Mouse (Mus musculus) forebrain, postnatal 0 days (tissue): ENCODE results near the gene Ankrd11. TPM values are rescaled to one million over a fixed set of nuclear protein-coding genes. Genes with fewer than 3 reads are reported as not detected.

Experiments
- ATAC-seq: fragments of 200-750 bp; cut with Nextera tagmentation; 2 replicates; pipeline ENCODE4 v1.8.0; 2017; ENCODE audit warnings: mild to moderate bottlenecking, moderate library complexity
- DNase-seq: peaks from one replicate; pipeline ENCODE4 v3.0.0-alpha.2; 2015
- H3K27ac ChIP-seq: fragments of 300-500 bp; sonication (generic); 2 replicates; pipeline ENCODE4 v1.5.1; 2014; ENCODE audit warnings: low read depth, mild to moderate bottlenecking, antibody characterized with exemption, low read length, moderate library complexity, mixed read lengths
- H3K27me3 ChIP-seq: fragments of 300-500 bp; sonication (generic); 2 replicates; pipeline ENCODE4 v1.6.1; 2014; ENCODE audit warnings: mild to moderate bottlenecking, low read length, mixed read lengths; ENCODE audit not compliant: insufficient read depth
- H3K36me3 ChIP-seq: fragments of 300-500 bp; sonication (generic); 2 replicates; pipeline ENCODE4 v1.6.1; 2014; ENCODE audit warnings: mild to moderate bottlenecking, moderate library complexity; ENCODE audit not compliant: insufficient read depth
- H3K4me1 ChIP-seq: fragments of 300-500 bp; sonication (generic); 2 replicates; pipeline ENCODE4 v1.6.1; 2014; ENCODE audit warnings: antibody characterized with exemption; ENCODE audit not compliant: insufficient read depth
- H3K4me2 ChIP-seq: fragments of 300-500 bp; sonication (generic); 2 replicates; pipeline ENCODE4 v1.6.1; 2014; ENCODE audit warnings: low read depth, mild to moderate bottlenecking, moderate library complexity
- H3K4me3 ChIP-seq: fragments of 300-500 bp; sonication (generic); 2 replicates; pipeline ENCODE4 v1.5.1; 2014; ENCODE audit warnings: low read depth, low read length, mixed read lengths
- H3K9ac ChIP-seq: fragments of 300-500 bp; sonication (generic); 2 replicates; pipeline ENCODE4 v1.6.1; 2014; ENCODE audit warnings: mild to moderate bottlenecking
- H3K9me3 ChIP-seq: fragments of 300-500 bp; sonication (generic); 2 replicates; pipeline ENCODE4 v1.6.1; 2016; ENCODE audit warnings: low read length
- CTCF ChIP-seq: sonication (generic); IDR thresholded peaks from 2 replicates; pipeline ENCODE4 v1.5.1; 2016; ENCODE audit warnings: antibody characterized with exemption, control low read depth, low read depth
- WGBS: fragments of 180-500 bp; shearing (Covaris S2); extraction: QIAGEN DNeasy Blood & Tissue Kit; methylation state at CpG from one replicate; pipeline ENCODE4 v1.1.7; 2014; 5-methylcytosine and 5-hydroxymethylcytosine counted together
- polyA plus RNA-seq: library from polyadenylated mRNA; unstranded; fragments of >200 nt; fragmentation: Nextera tagmentation; extraction: Ambion mirVana; gene quantifications from 2 replicates; pipeline ENCODE4 v1.2.1, GENCODE M21; 2015
- total RNA-seq: library from RNA; depleted of rRNA; stranded (reverse); fragments of >200 nt; gene quantifications from 2 replicates; pipeline ENCODE4 v1.2.3, GENCODE M21; 2014

The Ankrd11 gene
- total and polyA plus RNA-seq, 2 experiments from 2014 or later = 73.5 to 103 TPM

GRCm38 (mm10) chr8:122920890-122921289 is 121.2 kb downstream of the Ankrd11 start:
- no peak overlapping the region for H3K27ac ChIP-seq
- WGBS = 58% methylated on average over 7 of the region's 7 CpGs
- no peaks in the 10 kb centered on the region for H3K9me3 ChIP-seq
- no peak for TF ChIP-seq CTCF
- ATAC-seq (no peak), DNase-seq (peak; percentile 19)
- H3K36me3 ChIP-seq = no peaks in the 10 kb centered on the region
- no peak overlapping the region for H3K4me3 ChIP-seq
- H3K27me3 ChIP-seq = no peaks in the 10 kb centered on the region
- H3K9ac ChIP-seq = no peak overlapping the region
- H3K4me1 ChIP-seq = no peaks in the 10 kb centered on the region
- no peak overlapping the region for H3K4me2 ChIP-seq

- H3K9ac ChIP-seq = no peak overlapping the region
- TF ChIP-seq CTCF = no peak
- 77% methylated on average over 7 of the region's 7 CpGs for WGBS
- no peaks in the 10 kb centered on the region for H3K9me3 ChIP-seq
- H3K4me1 ChIP-seq = no peaks in the 10 kb centered on the region
- H3K4me3 ChIP-seq = no peak overlapping the region
- no peak overlapping the region for H3K27ac ChIP-seq
- ATAC-seq (no peak), DNase-seq (no peak)
- H3K27me3 ChIP-seq = no peaks in the 10 kb centered on the region
- no peak overlapping the region for H3K4me2 ChIP-seq
- no peaks in the 10 kb centered on the region; the same call in 1 of the 2 replicates for H3K36me3 ChIP-seq
Measured at GRCm38 (mm10) chr8:122918438-122919107, 123.5 kb downstream of the Ankrd11 start.

GRCm38 (mm10) chr8:122917531-122918392 is 124.3 kb downstream of the Ankrd11 start:
- DNase-seq (no peak), ATAC-seq (no peak)
- no peak for TF ChIP-seq CTCF
- H3K9me3 ChIP-seq = no peaks in the 10 kb centered on the region
- WGBS = 66% methylated on average over 11 of the region's 11 CpGs
- peaks cover 7% of the 10 kb centered on the region for H3K36me3 ChIP-seq
- H3K27ac ChIP-seq = no peak overlapping the region
- H3K4me1 ChIP-seq = no peaks in the 10 kb centered on the region
- H3K4me2 ChIP-seq = no peak overlapping the region
- H3K27me3 ChIP-seq = no peaks in the 10 kb centered on the region
- H3K4me3 ChIP-seq = no peak overlapping the region
- H3K9ac ChIP-seq = no peak overlapping the region

- H3K4me2 ChIP-seq = no peak overlapping the region
- no peak overlapping the region for H3K4me3 ChIP-seq
- no peaks in the 10 kb centered on the region for H3K9me3 ChIP-seq
- no peak for DNase-seq
- no peak overlapping the region for H3K27ac ChIP-seq
- no peak overlapping the region for H3K9ac ChIP-seq
- no peak for ATAC-seq
- H3K36me3 ChIP-seq = peaks cover 8% of the 10 kb centered on the region
- 71% methylated on average over 3 of the region's 3 CpGs for WGBS
- TF ChIP-seq CTCF = no peak
- no peaks in the 10 kb centered on the region for H3K27me3 ChIP-seq
- no peaks in the 10 kb centered on the region for H3K4me1 ChIP-seq
Measured at GRCm38 (mm10) chr8:122916766-122917165, 125.3 kb downstream of the Ankrd11 start.

- no peak for ATAC-seq
- 77% methylated on average over 4 of the region's 4 CpGs for WGBS
Measured at GRCm38 (mm10) chr8:122912871-122913270, 129.2 kb downstream of the Ankrd11 start.

GRCm38 (mm10) chr8:122912150-122912549 is 129.9 kb downstream of the Ankrd11 start:
- H3K4me3 ChIP-seq = no peak overlapping the region
- H3K4me2 ChIP-seq = no peak overlapping the region
- H3K27ac ChIP-seq = no peak overlapping the region
- 86% methylated on average over 3 of the region's 3 CpGs for WGBS
- no peaks in the 10 kb centered on the region for H3K9me3 ChIP-seq
- no peak for TF ChIP-seq CTCF
- H3K4me1 ChIP-seq = no peaks in the 10 kb centered on the region
- no peak for ATAC-seq
- H3K36me3 ChIP-seq = peaks cover 20% of the 10 kb centered on the region
- H3K9ac ChIP-seq = no peak overlapping the region
- no peaks in the 10 kb centered on the region for H3K27me3 ChIP-seq
- DNase-seq = no peak

More at GRCm38 (mm10) chr8:122912871-122913270, 129.2 kb downstream of the Ankrd11 start:
- H3K4me1 ChIP-seq = no peaks in the 10 kb centered on the region
- TF ChIP-seq CTCF = no peak
- H3K9me3 ChIP-seq = no peaks in the 10 kb centered on the region
- H3K27ac ChIP-seq = no peak overlapping the region
- H3K36me3 ChIP-seq = peaks cover 14% of the 10 kb centered on the region
- no peak overlapping the region for H3K4me3 ChIP-seq
- no peak overlapping the region for H3K4me2 ChIP-seq
- H3K9ac ChIP-seq = no peak overlapping the region
- no peak for DNase-seq
- no peaks in the 10 kb centered on the region for H3K27me3 ChIP-seq

GRCm38 (mm10) chr8:122906463-122907021 is 135.5 kb downstream of the Ankrd11 start:
- no peak overlapping the region for H3K27ac ChIP-seq
- TF ChIP-seq CTCF = peak; percentile 93

More at GRCm38 (mm10) chr8:122906463-122907021, 135.5 kb downstream of the Ankrd11 start:
- peak; percentile 93 for DNase-seq
- Histone ChIP-seq H3K9me3 (no peaks in the 10 kb centered on the region), H3K36me3 (peaks cover 15% of the 10 kb centered on the region), H3K27me3 (no peaks in the 10 kb centered on the region), H3K4me2 (no peak overlapping the region), H3K4me1 (no peaks in the 10 kb centered on the region), H3K9ac (no peak overlapping the region), H3K4me3 (no peak overlapping the region)
- ATAC-seq = peak; percentile 93
- 34% methylated on average over 6 of the region's 6 CpGs for WGBS
